Mouse (Mus musculus): ENCODE results near the gene Pate3.
"Not testable (repeated sequence)": the region's sequence is repeated elsewhere in the genome, so short reads cannot be mapped to it uniquely, and the experiment has no call there.

Pate3 gene

GRCm38 (mm10) chr9:35648102-35648501 lies at the start of gene Pate3:
Gene Pate3 (minus strand): TSS chr9:35648202.
- DNase-seq (ENCODE audit: low spot score in 2 of 2) = no peak

- DNase-seq (ENCODE audit: low spot score in 2 of 2) = no peak
These were observed 43.9 kb upstream of the Pate3 start for GRCm38 (mm10) chr9:35691924-35692323.

GRCm38 (mm10) chr9:35687013-35687412 lies 39.0 kb upstream of the Pate3 start, which contains the start of gene Pate1:
Gene Pate1 (minus strand): TSS chr9:35687390.
- no peak for DNase-seq (ENCODE audit: low spot score in 2 of 2)

- DNase-seq (ENCODE audit: low spot score in 2 of 2) = no peak
These were observed 25.6 kb upstream of the Pate3 start for GRCm38 (mm10) chr9:35673557-35673956.

GRCm38 (mm10) chr9:35632981-35633380 lies 15.0 kb downstream of the Pate3 start:
- DNase-seq (ENCODE audit: low spot score in 2 of 2) = no peak

GRCm38 (mm10) chr9:35616784-35617183 lies 31.2 kb downstream of the Pate3 start:
- DNase-seq (ENCODE audit: low spot score in 2 of 2) = not testable (repeated sequence)

GRCm38 (mm10) chr9:35614005-35614404 lies 34.0 kb downstream of the Pate3 start:
- DNase-seq (ENCODE audit: low spot score in 2 of 2) = no peak

- no peak for DNase-seq (ENCODE audit: low spot score in 2 of 2)
These were observed 36.2 kb downstream of the Pate3 start, which contains the start of gene Pate4 for GRCm38 (mm10) chr9:35611841-35612240. Gene Pate4 (minus strand): TSS chr9:35611941.

GRCm38 (mm10) chr9:35607647-35608405 lies 40.2 kb downstream of the Pate3 start:
- DNase-seq (ENCODE audit: low spot score in 2 of 2) = no peak

All from spleen, postnatal 10 days (tissue).